Mouse (Mus musculus) testis, adult 2 months (tissue): ENCODE results near the gene Defb15.

Source experiments
- CTCF ChIP-seq: fragments of 200-500 bp; IDR thresholded peaks from 2 replicates; pipeline ENCODE4 v1.5.1; 2012; ENCODE audit warnings: low read depth, mild to moderate bottlenecking, inconsistent platforms, low read length, moderate library complexity; ENCODE audit not compliant: control insufficient read depth, insufficient read depth, insufficient replicate concordance
- POLR2A ChIP-seq: fragments of 200-500 bp; IDR thresholded peaks from 2 replicates; pipeline ENCODE4 v1.6.1; 2012; ENCODE audit warnings: low read depth, mild to moderate bottlenecking, inconsistent platforms, low read length, moderate library complexity; ENCODE audit not compliant: control insufficient read depth

GRCm38 (mm10) chr8:21947311-21948017 lies 15.0 kb upstream of the Defb15 start:
- TF ChIP-seq CTCF = no peak
- no peak for TF ChIP-seq POLR2A
